ENCODE assay signal across 18 mouse cellular contexts in genomic region chr6:34399606-34400220, GRCm38 (mm10). TPM values are rescaled to one million over a fixed set of nuclear protein-coding genes. Genes with fewer than 3 reads are reported as not detected.
"Had no signal": no experiment of that assay in that cellular context is flagged by ENCODE, and none has a peak within 500 bp of the region (broad histone marks: within the 10 kb centered on the region; RNA-seq: fewer than 3 reads in every experiment).

No protein-coding gene starts in this region.

- H3K36me3 ChIP-seq: limb, embryonic 13.5 days; midbrain, embryonic 13.5 days; stomach, embryonic 15.5 days had no signal

- DNase-seq: kidney, adult 18-20 months; kidney, postnatal 14 days; layer of hippocampus, adult 9-11 months; left cerebral cortex, postnatal 4 days; lung, adult 18-20 months; retina, postnatal 1 day; right cerebral cortex, postnatal 14 days; thymus, adult 2 months; thymus, postnatal 25 days had no signal

- H3K9ac ChIP-seq: kidney, embryonic 15.5 days; limb, embryonic 13.5 days; liver, embryonic 14.5 days; midbrain, embryonic 13.5 days; stomach, embryonic 15.5 days had no signal

- H3K4me1 ChIP-seq: limb, embryonic 13.5 days; midbrain, embryonic 13.5 days; stomach, embryonic 15.5 days had no signal

- H3K4me3 ChIP-seq: kidney, embryonic 15.5 days; limb, embryonic 13.5 days; midbrain, embryonic 13.5 days; stomach, embryonic 15.5 days had no signal

- H3K9me3 ChIP-seq: kidney, embryonic 15.5 days; limb, embryonic 13.5 days; midbrain, embryonic 13.5 days; stomach, embryonic 15.5 days had no signal

- H3K27ac ChIP-seq: kidney, embryonic 15.5 days; limb, embryonic 13.5 days; liver, embryonic 14.5 days; midbrain, embryonic 13.5 days; stomach, embryonic 15.5 days had no signal

RNA-seq across cellular contexts. Expression of gene Akr1b7, which starts 12.4 kb away (rescaled TPM):
- total RNA-seq: left cerebral cortex, adult 18-20 months; left cerebral cortex, postnatal 10 days; left cerebral cortex, postnatal 4 days; megakaryocyte progenitor cell, adult 5-6 weeks; midbrain, postnatal 0 days had no signal
